Mouse (Mus musculus) layer of hippocampus, adult 18-20 months (tissue): ENCODE data around the gene Lrrn4. TPM values are rescaled to one million over a fixed set of nuclear protein-coding genes. Genes with fewer than 3 reads are reported as not detected.
A peak's percentile ranks its signal among the peaks of the same experiment; 100 is the strongest.

Experiments used
- DNase-seq, 2 experiments: peaks; one replicate each; pipeline ENCODE4 v3.0.0; 2022; ENCODE audit warnings: low spot score in 2 of 2
- total RNA-seq, 2 experiments: library from RNA; stranded (reverse); gene quantifications; 2 replicates each; pipeline ENCODE4 v1.2.3; 2021

The Lrrn4 gene
- total RNA-seq, 2 experiments from 2014 or later = 0.84 to 0.87 TPM

- no peak for DNase-seq
Observed at GRCm38 (mm10) chr2:132873657-132874326, 6.9 kb downstream of the Lrrn4 start.

GRCm38 (mm10) chr2:132871663-132872062, 9.0 kb downstream of the Lrrn4 start:
- DNase-seq = no peak

GRCm38 (mm10) chr2:132870286-132870685, 10.4 kb downstream of the Lrrn4 start:
- no peak for DNase-seq

- DNase-seq = no peak
Observed at GRCm38 (mm10) chr2:132869682-132870081, 11.0 kb downstream of the Lrrn4 start.

GRCm38 (mm10) chr2:132867521-132867920, 13.2 kb downstream of the Lrrn4 start:
- no peak for DNase-seq

GRCm38 (mm10) chr2:132863325-132863724, 17.4 kb downstream of the Lrrn4 start:
- DNase-seq = no peak

GRCm38 (mm10) chr2:132861456-132861855, 19.2 kb downstream of the Lrrn4 start:
- DNase-seq = peak in 1 of 2 experiments; percentile 37

GRCm38 (mm10) chr2:132860435-132860834, 20.3 kb downstream of the Lrrn4 start:
- DNase-seq = peak in 1 of 2 experiments; percentile 51

- no peak for DNase-seq
Observed at GRCm38 (mm10) chr2:132856333-132856732, 24.4 kb downstream of the Lrrn4 start.

GRCm38 (mm10) chr2:132853051-132853450, 27.6 kb downstream of the Lrrn4 start:
- DNase-seq = peak in 1 of 2 experiments; percentile 35

- peak in 1 of 2 experiments; percentile 66 for DNase-seq
Observed at GRCm38 (mm10) chr2:132849141-132849540, 31.6 kb downstream of the Lrrn4 start.

- DNase-seq = no peak
Observed at GRCm38 (mm10) chr2:132848361-132848760, 32.3 kb downstream of the Lrrn4 start.

GRCm38 (mm10) chr2:132847581-132847980, 33.1 kb downstream of the Lrrn4 start:
- DNase-seq = no peak

GRCm38 (mm10) chr2:132846407-132847358, 34.0 kb downstream of the Lrrn4 start, which contains the start of gene Crls1:
Gene Crls1 (plus strand): TSS chr2:132846666.
- DNase-seq = peak; percentile 96 to 98

- no peak for DNase-seq
Observed at GRCm38 (mm10) chr2:132841071-132841470, 39.6 kb downstream of the Lrrn4 start.

Other genes with a start within 250 kb of the Lrrn4 start
- gene Shld1, start 194.0 kb downstream of the Lrrn4 start, total RNA-seq = 10 to 100 TPM in 1 of 2 experiments, 1 to 10 TPM in 1; 8.3 to 10.7 TPM
- gene Chgb, start 99.6 kb downstream of the Lrrn4 start, total RNA-seq = 100 to 1,000 TPM; 280 to 312 TPM
- gene Trmt6, start 64.8 kb downstream of the Lrrn4 start, total RNA-seq = 10 to 100 TPM; 25.1 to 28.9 TPM
- 1 to 10 TPM; 3.8 to 4.4 TPM for gene Mcm8, start 64.8 kb downstream of the Lrrn4 start, total RNA-seq
- 10 to 100 TPM; 38.8 to 46.6 TPM for gene Crls1, start 34.2 kb downstream of the Lrrn4 start, total RNA-seq
- gene Fermt1, start 65.0 kb upstream of the Lrrn4 start, total RNA-seq = under 1 TPM; 0.51 to 0.52 TPM